Mouse (Mus musculus) spleen, postnatal 10 days (tissue): ENCODE results near the gene Tmem59l.

Source experiments
- DNase-seq, 2 experiments: peaks; one replicate each; pipeline ENCODE4 v3.0.0; 2021 to 2022; ENCODE audit warnings: low spot score in 2 of 2

The Tmem59l gene

DNA sequence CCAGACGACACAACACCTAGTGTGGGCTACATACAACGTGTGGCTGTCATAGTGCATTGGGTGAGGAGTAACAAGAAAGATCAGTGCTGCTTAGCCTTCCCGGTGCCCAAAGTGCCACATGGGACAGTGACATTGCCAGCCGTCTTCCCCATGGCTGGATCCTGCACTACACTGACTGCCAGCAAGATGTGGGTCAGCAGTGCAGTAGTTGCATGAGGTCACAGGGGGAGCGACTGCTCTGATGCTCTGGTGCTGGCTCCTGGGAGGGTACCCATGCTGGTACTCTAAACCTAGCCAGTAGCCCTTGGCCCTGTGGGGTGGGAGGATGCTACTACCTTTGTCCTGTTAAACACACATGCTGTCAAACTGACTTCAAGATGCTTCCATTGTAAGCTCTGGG is 27.0 kb downstream of the Tmem59l start:
- no peak for DNase-seq

DNA sequence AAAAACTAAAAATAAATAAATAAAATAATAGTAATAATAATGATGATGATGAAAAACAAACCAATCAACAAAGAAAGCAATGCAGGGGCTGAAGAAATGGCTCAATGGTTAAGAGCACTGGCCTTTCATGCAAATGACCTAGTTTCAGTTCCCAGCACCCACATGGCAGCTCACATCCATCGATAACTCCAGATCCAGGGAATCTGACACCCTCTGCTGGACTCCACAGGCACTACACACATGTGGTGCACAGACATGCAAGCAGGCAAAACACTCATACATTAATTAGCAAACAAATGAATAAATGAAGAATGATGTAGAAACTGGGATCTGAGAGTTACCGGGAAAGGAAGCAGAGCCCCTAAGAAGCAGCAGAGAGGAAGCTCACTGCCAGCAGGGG is 27.5 kb downstream of the Tmem59l start:
- DNase-seq: no peak

DNA sequence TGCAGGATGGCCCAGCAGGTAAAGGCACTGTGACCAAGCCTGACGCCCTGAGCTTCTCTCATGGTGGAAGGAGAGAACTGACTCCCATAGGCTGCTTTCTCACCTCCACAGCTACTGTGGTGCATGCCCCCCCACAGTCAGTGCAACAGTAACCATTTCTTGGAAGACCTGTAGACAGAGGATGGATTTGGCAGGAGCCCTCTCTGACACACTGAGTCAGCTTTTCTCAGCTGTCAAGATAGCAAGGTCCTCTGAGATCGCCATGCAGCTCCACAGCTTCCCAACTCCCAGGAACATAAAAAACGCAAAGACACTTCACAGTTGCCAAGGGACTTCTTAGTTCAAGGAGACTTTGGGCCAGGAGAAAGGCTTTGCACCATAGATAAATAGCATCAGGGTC is 28.7 kb downstream of the Tmem59l start:
- no peak for DNase-seq

- no peak for DNase-seq
These were observed 29.3 kb downstream of the Tmem59l start for GRCm38 (mm10) chr8:70457882-70458281.

DNA sequence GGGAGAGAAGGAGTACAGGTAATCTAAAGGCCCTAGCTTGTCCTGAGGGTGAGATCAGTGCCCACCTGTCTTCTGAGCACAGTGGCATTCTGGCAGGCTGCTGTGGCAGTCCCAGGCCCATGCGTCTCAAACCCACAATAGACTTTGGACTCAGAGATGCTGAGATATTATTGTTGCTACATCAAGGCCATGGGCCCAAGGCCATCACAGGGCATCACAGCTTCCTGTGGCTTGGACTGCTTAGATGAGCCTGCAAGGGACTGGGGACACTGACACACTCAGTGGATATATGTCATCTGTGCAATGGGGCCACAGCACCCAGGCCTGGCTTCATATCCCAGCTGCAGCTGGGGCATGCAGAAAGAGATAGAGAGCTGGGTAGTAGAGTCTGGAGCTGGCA is 30.2 kb downstream of the Tmem59l start:
- no peak for DNase-seq

DNA sequence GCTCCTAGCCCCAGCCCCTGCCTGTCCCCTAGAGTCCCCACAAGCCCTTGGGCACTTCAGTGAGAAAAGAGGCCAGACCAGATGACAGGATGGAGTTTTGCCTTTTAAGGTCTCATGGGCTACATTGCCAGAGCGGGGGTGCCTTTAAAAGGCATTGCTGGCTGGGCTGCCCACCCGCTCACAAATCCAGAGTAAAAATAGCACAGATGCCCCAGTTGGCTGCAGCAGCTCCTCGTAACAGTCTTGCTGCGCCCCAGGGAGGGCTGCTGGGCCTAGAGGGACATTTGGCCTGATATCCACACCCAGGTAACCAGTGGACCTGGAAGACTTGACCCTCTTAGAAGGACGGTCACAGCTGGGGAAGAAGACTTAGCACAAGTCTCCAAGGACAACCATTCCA is 33.3 kb downstream of the Tmem59l start:
- no peak for DNase-seq

- DNase-seq: no peak
These were observed 34.8 kb downstream of the Tmem59l start for GRCm38 (mm10) chr8:70452196-70452966.

- no peak for DNase-seq
These were observed 39.3 kb downstream of the Tmem59l start for GRCm38 (mm10) chr8:70447639-70448420.

- no peak for DNase-seq
These were observed 41.2 kb downstream of the Tmem59l start for GRCm38 (mm10) chr8:70445988-70446387.

DNA sequence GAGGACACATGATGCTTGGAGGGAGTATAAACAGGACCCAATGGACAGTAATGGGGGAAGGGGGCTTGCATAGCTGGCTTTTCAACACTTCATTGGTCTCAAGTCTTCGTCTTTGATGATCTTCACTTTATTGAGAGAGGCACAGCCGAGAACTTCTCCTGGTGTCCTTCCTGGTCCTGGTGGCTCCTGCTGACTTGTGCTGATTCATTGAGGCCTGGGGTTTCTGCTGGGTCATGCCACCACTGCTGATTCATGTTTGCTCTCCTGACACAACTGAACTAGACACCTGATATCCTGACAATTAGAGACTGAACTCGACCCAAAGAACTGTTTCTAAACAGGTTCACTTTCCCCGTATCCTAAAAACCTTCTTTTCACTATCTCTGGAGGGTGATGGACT is 43.8 kb downstream of the Tmem59l start:
- peak in 1 of 2 experiments; percentile 52 for DNase-seq

DNA sequence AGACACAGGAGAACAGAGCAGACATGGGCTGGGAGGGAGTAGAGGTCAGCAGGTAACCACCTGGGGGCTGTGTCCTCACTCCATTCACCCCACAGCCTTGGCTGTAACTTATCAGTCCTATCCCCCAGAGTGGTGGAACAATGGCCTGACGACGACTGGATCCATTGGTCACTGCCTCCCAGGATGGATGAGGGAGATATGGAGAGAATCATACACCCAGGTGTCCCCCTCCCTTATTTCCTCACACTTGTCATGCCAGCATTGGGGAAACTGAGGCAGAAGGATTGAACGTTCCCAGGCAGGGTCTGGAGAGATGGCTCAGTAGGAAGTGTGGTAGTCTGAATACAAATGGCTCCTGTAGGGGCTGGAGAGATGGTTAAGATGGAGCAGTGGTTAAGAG is 45.6 kb downstream of the Tmem59l start:
- DNase-seq: no peak

DNA sequence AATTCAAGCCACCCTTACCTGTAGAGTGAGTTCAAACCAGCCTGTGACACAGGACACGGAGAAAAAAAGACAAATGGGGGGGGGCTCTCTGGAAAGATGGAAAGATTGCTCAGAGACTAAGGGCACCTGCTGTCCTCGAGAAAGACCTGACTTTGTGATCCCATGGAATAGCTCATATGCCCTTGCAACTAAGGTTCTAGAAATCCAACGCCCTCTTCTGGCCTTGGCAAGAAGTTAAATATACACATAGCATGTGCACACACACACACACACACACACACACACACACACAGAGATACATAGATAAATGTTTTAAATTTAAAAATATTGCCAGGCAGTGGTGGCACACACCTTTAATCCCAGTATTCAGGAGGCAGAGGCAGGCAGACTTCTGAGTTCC is 46.9 kb downstream of the Tmem59l start:
- DNase-seq: no peak

- DNase-seq: no peak
These were observed 47.3 kb downstream of the Tmem59l start for GRCm38 (mm10) chr8:70439848-70440179.

- peak; percentile 95 to 97 for DNase-seq
These were observed 47.9 kb downstream of the Tmem59l start, which contains the start of gene Crtc1 for GRCm38 (mm10) chr8:70439055-70439847. TSS of gene Crtc1 (minus strand) at chr8:70439579.

DNA sequence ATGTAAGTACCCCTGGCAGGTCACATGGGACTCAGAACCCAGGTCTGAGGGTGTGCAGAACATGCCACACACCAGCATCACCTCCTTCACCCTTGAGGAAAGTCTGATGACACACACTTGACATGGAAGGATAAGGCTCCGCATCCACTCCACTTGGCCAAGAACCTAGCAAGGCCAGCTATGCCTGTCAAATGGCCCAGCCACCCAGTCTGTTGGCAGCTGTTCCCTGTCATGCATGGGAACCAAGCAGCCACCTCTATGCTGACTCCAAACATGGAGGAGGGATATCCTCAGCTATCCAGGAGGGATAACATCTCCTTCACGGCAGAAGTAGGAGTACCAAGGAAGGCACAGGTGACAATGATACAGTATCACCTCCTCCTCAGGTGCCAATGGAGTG is 48.7 kb downstream of the Tmem59l start:
- no peak for DNase-seq

DNA sequence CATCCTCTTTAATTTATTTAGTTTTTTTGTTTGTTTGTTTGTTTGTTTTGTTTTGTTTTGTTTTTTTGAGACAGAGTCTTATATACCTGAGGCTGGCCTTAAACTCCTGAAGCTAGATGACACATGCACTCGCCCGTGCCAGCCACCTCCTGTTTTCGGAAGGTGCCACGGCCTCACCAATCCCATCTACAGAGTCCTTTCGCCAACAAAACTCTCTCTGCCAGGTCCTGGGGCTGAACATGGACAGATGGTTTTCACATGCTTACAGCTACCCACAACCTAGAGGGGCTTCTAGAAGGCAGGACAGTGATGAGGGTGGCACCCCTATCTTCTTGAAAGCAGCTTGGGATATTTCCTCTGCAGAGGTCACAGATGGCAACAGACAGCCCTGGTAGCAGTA is 52.0 kb downstream of the Tmem59l start:
- DNase-seq: no peak
